Mouse (Mus musculus) heart, adult 11 months (tissue): ENCODE measurements at regions not wholly inside any gene's neighbourhood (a gene's known extent, or its start where the extent isn't known, plus 50 kb on each side); places are given as distances from the start of the nearest gene placed in this dataset.
A peak's percentile ranks its signal among the peaks of the same experiment; 100 is the strongest.
"Not testable (repeated sequence)": the region's sequence is repeated elsewhere in the genome, so short reads cannot be mapped to it uniquely, and the experiment has no call there.

Experiments
- DNase-seq: peaks from one replicate; pipeline ENCODE4 v3.0.0; 2022

- DNase-seq: no peak
Observed at GRCm38 (mm10) chr13:4935940-4936339, 327.0 kb upstream of the Akr1e1 start.

- no peak for DNase-seq
Observed at GRCm38 (mm10) chr13:4939849-4940248, 330.9 kb upstream of the Akr1e1 start.

- peak; percentile 95 for DNase-seq
Observed at GRCm38 (mm10) chr13:4942490-4942889, 333.5 kb upstream of the Akr1e1 start.

- no peak for DNase-seq
Observed at GRCm38 (mm10) chr13:4943046-4943445, 334.1 kb upstream of the Akr1e1 start.

- peak; percentile 80 for DNase-seq
Observed at GRCm38 (mm10) chr13:4955384-4955783, 346.4 kb upstream of the Akr1e1 start.

GRCm38 (mm10) chr13:4964824-4965223 is 355.9 kb upstream of the Akr1e1 start:
- DNase-seq: no peak

GRCm38 (mm10) chr13:4970081-4970892 is 361.3 kb upstream of the Akr1e1 start:
- no peak for DNase-seq

- DNase-seq: no peak
Observed at GRCm38 (mm10) chr13:4971472-4972067, 362.6 kb upstream of the Akr1e1 start.

GRCm38 (mm10) chr13:4992876-4993275 is 383.9 kb upstream of the Akr1e1 start:
- no peak for DNase-seq

GRCm38 (mm10) chr13:5008296-5008695 is 399.3 kb upstream of the Akr1e1 start:
- DNase-seq: no peak

GRCm38 (mm10) chr13:5022439-5022838 is 413.5 kb upstream of the Akr1e1 start:
- DNase-seq: no peak

GRCm38 (mm10) chr13:5059859-5060258 is 450.9 kb upstream of the Akr1e1 start:
- no peak for DNase-seq

- DNase-seq: no peak
Observed at GRCm38 (mm10) chr13:5060462-5060861, 451.5 kb upstream of the Akr1e1 start.

- DNase-seq: no peak
Observed at GRCm38 (mm10) chr13:5107454-5107853, 498.5 kb upstream of the Akr1e1 start.

GRCm38 (mm10) chr13:5154911-5155310 is 545.9 kb upstream of the Akr1e1 start:
- DNase-seq: no peak

- DNase-seq: no peak
Observed at GRCm38 (mm10) chr13:5159765-5160684, 551.1 kb upstream of the Akr1e1 start.

- DNase-seq: no peak
Observed at GRCm38 (mm10) chr13:5166716-5167115, 557.7 kb upstream of the Akr1e1 start.

GRCm38 (mm10) chr13:5178996-5179395 is 570.0 kb upstream of the Akr1e1 start:
- no peak for DNase-seq

GRCm38 (mm10) chr13:5179552-5179951 is 570.6 kb upstream of the Akr1e1 start:
- no peak for DNase-seq

- DNase-seq: not testable (repeated sequence)
Observed at GRCm38 (mm10) chr13:5185237-5185800, 576.3 kb upstream of the Akr1e1 start.

GRCm38 (mm10) chr13:5202736-5203135 is 593.8 kb upstream of the Akr1e1 start:
- no peak for DNase-seq

GRCm38 (mm10) chr13:5204143-5204542 is 595.2 kb upstream of the Akr1e1 start:
- no peak for DNase-seq

GRCm38 (mm10) chr13:5211659-5212058 is 602.7 kb upstream of the Akr1e1 start:
- DNase-seq: no peak
